22 mouse cellular contexts compared by ENCODE assay signal in genomic region chr9:89219668-89220067, GRCm38 (mm10). TPM values are rescaled to one million over a fixed set of nuclear protein-coding genes. Genes with fewer than 3 reads are reported as not detected.
DNase-seq lines count a peak whose midpoint lies in the region; ATAC-seq and TF ChIP-seq lines count a peak whose summit lies in the region.
"Not testable (repeated sequence)": the region's sequence is repeated elsewhere in the genome, so short reads cannot be mapped to it uniquely, and the experiment has no call there.
"Had no signal": no experiment of that assay in that cellular context is flagged by ENCODE, and none has a peak within 500 bp of the region (broad histone marks: within the 10 kb centered on the region; RNA-seq: fewer than 3 reads in every experiment).

No protein-coding gene starts in this region.

- H3K27me3 ChIP-seq in liver, adult 2 months (ENCODE audit: control insufficient read depth, insufficient read depth, low read length); liver, embryonic 13.5 days; liver, embryonic 14.5 days (ENCODE audit: control insufficient read depth, insufficient read depth, low read length); liver, embryonic 15.5 days; liver, embryonic 16.5 days (ENCODE audit: control insufficient read depth, insufficient read depth, low read depth, low read length); liver, postnatal 0 days (ENCODE audit: insufficient read depth, low read length): not testable (repeated sequence)

- H3K9ac ChIP-seq in liver, adult 2 months (ENCODE audit: low read depth, low read length); liver, embryonic 13.5 days; liver, embryonic 14.5 days (replicated peaks); liver, embryonic 15.5 days; liver, embryonic 16.5 days (ENCODE audit: low read depth, low read length); liver, postnatal 0 days (replicated peaks): not testable (repeated sequence)

- H3K4me3 ChIP-seq in bone marrow macrophage, adult 2 months (ENCODE audit: insufficient read depth, low read length); liver, adult 2 months (ENCODE audit: insufficient read depth, low read depth, low read length); liver, embryonic 13.5 days (replicated peaks); liver, embryonic 14.5 days (ENCODE audit: insufficient read depth in 1 of 2, low read depth in 2 of 2, low read length in 2 of 2); liver, embryonic 15.5 days (replicated peaks); liver, embryonic 16.5 days (ENCODE audit: low read depth, low read length); liver, postnatal 0 days (ENCODE audit: low read depth, low read length); macrophage (ENCODE audit: inconsistent target): not testable (repeated sequence)

- ATAC-seq in liver, embryonic 13.5 days (ENCODE audit: low read depth): 0 out of 2 replicates have a peak, but pooled peaks have one; percentile 34
- 0 out of 2 replicates have a peak, but pooled peaks have one; percentile 28 for ATAC-seq in liver, embryonic 14.5 days (ENCODE audit: insufficient read depth)
- ATAC-seq in liver, embryonic 15.5 days (ENCODE audit: insufficient read depth): 0 out of 2 replicates have a peak, but pooled peaks have one; percentile 22
- peak; percentile 66 for ATAC-seq in liver, embryonic 16.5 days (ENCODE audit: low read depth)
- ATAC-seq in liver, postnatal 0 days: peak; percentile 91

- not testable (repeated sequence) for H3K36me3 ChIP-seq in liver, adult 2 months (ENCODE audit: control insufficient read depth, insufficient read depth, low read length); liver, embryonic 13.5 days; liver, embryonic 14.5 days (replicated peaks; ENCODE audit: control insufficient read depth, insufficient read depth, low read depth); liver, embryonic 15.5 days (replicated peaks); liver, embryonic 16.5 days (ENCODE audit: control insufficient read depth, insufficient read depth); liver, postnatal 0 days (replicated peaks; ENCODE audit: insufficient read depth, low read length); macrophage (ENCODE audit: inconsistent target)

- TF ChIP-seq EP300 in liver, embryonic 14.5 days (IDR thresholded peaks at IDR 0.05; ENCODE audit: low read depth); liver, postnatal 0 days (IDR thresholded peaks at IDR 0.05; ENCODE audit: low read depth): not testable (repeated sequence)

- not testable (repeated sequence) for H3K79me2 ChIP-seq in liver, adult 2 months (ENCODE audit: control insufficient read depth, insufficient read depth, low read length)
- peaks cover 72% of the 10 kb centered on the region; the same call in 1 of the 2 replicates for H3K79me2 ChIP-seq in macrophage (ENCODE audit: inconsistent target)

- WGBS in liver, adult 2 months: 36% methylated on average over 3 of the region's 4 CpGs
- 77% methylated on average over 3 of the region's 4 CpGs for WGBS in liver, embryonic 13.5 days (ENCODE audit: insufficient replicate concordance)
- 70% methylated on average over 3 of the region's 4 CpGs for WGBS in liver, embryonic 14.5 days (ENCODE audit: insufficient replicate concordance)
- WGBS in liver, embryonic 15.5 days (ENCODE audit: insufficient replicate concordance): 65% methylated on average over 3 of the region's 4 CpGs
- WGBS in liver, embryonic 16.5 days (ENCODE audit: insufficient replicate concordance): 83% methylated on average over 3 of the region's 4 CpGs
- WGBS in liver, postnatal 0 days (ENCODE audit: insufficient replicate concordance): 63% methylated on average over 3 of the region's 4 CpGs
- WGBS in macrophage (ENCODE audit: missing documents): no CpG with 5 or more reads among the region's 4 CpGs

- H3K4me2 ChIP-seq in liver, embryonic 13.5 days; liver, embryonic 14.5 days (ENCODE audit: low read depth); liver, embryonic 15.5 days; liver, embryonic 16.5 days (ENCODE audit: low read depth, low read length); liver, postnatal 0 days (ENCODE audit: low read depth, low read length): not testable (repeated sequence)

- H3K9me3 ChIP-seq in liver, embryonic 13.5 days (replicated peaks); liver, embryonic 14.5 days (ENCODE audit: control insufficient read depth, low read length); liver, embryonic 15.5 days (replicated peaks); liver, embryonic 16.5 days (replicated peaks; ENCODE audit: control insufficient read depth, low read length); liver, postnatal 0 days (ENCODE audit: low read length): not testable (repeated sequence)

- H3K4me1 ChIP-seq in bone marrow macrophage, adult 2 months (ENCODE audit: control insufficient read depth, insufficient read depth, low read length): peaks cover 24% of the 10 kb centered on the region
- H3K4me1 ChIP-seq in liver, adult 2 months (ENCODE audit: control insufficient read depth, insufficient read depth, low read length): peaks cover 12% of the 10 kb centered on the region
- not testable (repeated sequence) for H3K4me1 ChIP-seq in liver, embryonic 13.5 days (replicated peaks); liver, embryonic 14.5 days (replicated peaks; ENCODE audit: control insufficient read depth in 2 of 2, insufficient read depth in 2 of 2, low read length in 1 of 2); liver, embryonic 15.5 days (replicated peaks); liver, embryonic 16.5 days (ENCODE audit: control insufficient read depth, low read depth, low read length); liver, postnatal 0 days (ENCODE audit: insufficient read depth)

- not testable (repeated sequence) for TF ChIP-seq CTCF in bone marrow macrophage, adult 2 months (IDR thresholded peaks at IDR 0.05; ENCODE audit: low read depth, low read length); liver, adult 2 months (IDR thresholded peaks at IDR 0.05; ENCODE audit: low read depth, low read length); liver, embryonic 14.5 days (IDR thresholded peaks at IDR 0.05; ENCODE audit: low read depth); liver, postnatal 0 days (IDR thresholded peaks at IDR 0.05; ENCODE audit: low read depth)

- TF ChIP-seq POLR2A in bone marrow macrophage, adult 2 months (IDR thresholded peaks at IDR 0.05; ENCODE audit: borderline replicate concordance, low read depth, low read length); liver, adult 2 months (IDR thresholded peaks at IDR 0.05; ENCODE audit: extremely low read depth, insufficient read depth, low read length): not testable (repeated sequence)

- peak overlapping the region; percentile 34 for H3K27ac ChIP-seq in bone marrow macrophage, adult 2 months (ENCODE audit: insufficient read depth, low read depth, low read length)
- peak overlapping the region; percentile 99 for H3K27ac ChIP-seq in liver, adult 2 months (replicated peaks; ENCODE audit: insufficient read depth, low read depth, low read length)
- not testable (repeated sequence) for H3K27ac ChIP-seq in liver, embryonic 13.5 days; liver, embryonic 14.5 days; liver, embryonic 15.5 days (replicated peaks); liver, embryonic 16.5 days (ENCODE audit: low read length)
- peak overlapping the region; percentile 49; the same call in 1 of the 2 replicates for H3K27ac ChIP-seq in liver, postnatal 0 days (ENCODE audit: low read depth)
- H3K27ac ChIP-seq in macrophage: peak overlapping the region; percentile 92

- peak; percentile 71 for DNase-seq in liver, adult 2 months (ENCODE audit: extremely low read depth, low read depth, low spot score)
- not testable (repeated sequence) for DNase-seq in liver, embryonic 13.5 days; liver, embryonic 14.5 days (ENCODE audit: low read depth in 3 of 3, low spot score in 3 of 3); liver, postnatal 0 days

RNA-seq across cellular contexts. Expression of gene Mthfs, which starts 9.2 kb away (rescaled TPM):
- polyA plus RNA-seq in bone marrow macrophage, adult 2 months (2012; ENCODE audit: insufficient read depth, insufficient read length, missing spikeins): 50.4 and 80.4 TPM in 2 replicates
- total RNA-seq in liver, adult 2 months (2014; rRNA removed): 60.2 and 73.8 TPM in 2 replicates
- polyA plus RNA-seq in liver, adult 2 months (2012; rRNA removed): 33.1 and 33.4 TPM in 2 replicates
- polyA plus RNA-seq in liver, embryonic 13.5 days (2015; fragmentation: Nextera tagmentation; extraction: Ambion mirVana): 14.0 and 15.1 TPM in 2 replicates
- 4.9 and 8.1 TPM in 2 replicates for polyA plus RNA-seq in liver, embryonic 14.5 days (2012; rRNA removed)
- polyA plus RNA-seq in liver, embryonic 14.5 days (2014; fragmentation: Nextera tagmentation; extraction: Ambion mirVana): 11.7 and 13.8 TPM in 2 replicates
- polyA plus RNA-seq in liver, embryonic 15.5 days (2015; fragmentation: Nextera tagmentation; extraction: Ambion mirVana): 14.3 and 16.0 TPM in 2 replicates
- polyA plus RNA-seq in liver, embryonic 16.5 days (2015; fragmentation: Nextera tagmentation; extraction: Ambion mirVana): 15.4 and 17.5 TPM in 2 replicates
- polyA plus RNA-seq in liver, postnatal 0 days (2015; fragmentation: Nextera tagmentation; extraction: Ambion mirVana): 39.6 and 43.6 TPM in 2 replicates
- total RNA-seq in macrophage (2018; cell fraction: chromatin; rRNA removed): 100 to 1,000 TPM; 142 to 807 (median 391) TPM
- total RNA-seq in macrophage (2018; cell fraction: cytosol; rRNA removed): 100 to 1,000 TPM in 13 of 26 experiments, 10 to 100 TPM in 13; 52.2 to 162 (median 102) TPM
- 100 to 1,000 TPM in 25 of 26 experiments, 10 to 100 TPM in 1; 93.0 to 529 (median 240) TPM for total RNA-seq in macrophage (2018; cell fraction: nucleus; rRNA removed)
- 92.9 to 115 TPM (median 109 TPM) in 3 replicates for polyA plus RNA-seq in macrophage (2018)

RNA-seq across cellular contexts. Expression of gene Gm29094, which starts 20.5 kb away (rescaled TPM):
- not detected in 2 replicates for polyA plus RNA-seq in bone marrow macrophage, adult 2 months (2012; ENCODE audit: insufficient read depth, insufficient read length, missing spikeins)
- 0.40 TPM in 1 of 2 replicates, not detected in the other for total RNA-seq in liver, adult 2 months (2014; rRNA removed)
- not detected in 2 replicates for polyA plus RNA-seq in liver, adult 2 months (2012; rRNA removed)
- polyA plus RNA-seq in liver, embryonic 13.5 days (2015; fragmentation: Nextera tagmentation; extraction: Ambion mirVana): not detected in 2 replicates
- polyA plus RNA-seq in liver, embryonic 14.5 days (2012; rRNA removed): not detected in 2 replicates
- polyA plus RNA-seq in liver, embryonic 14.5 days (2014; fragmentation: Nextera tagmentation; extraction: Ambion mirVana): 0.27 TPM in 1 of 2 replicates, not detected in the other
- polyA plus RNA-seq in liver, embryonic 15.5 days (2015; fragmentation: Nextera tagmentation; extraction: Ambion mirVana): 0.45 TPM in 1 of 2 replicates, not detected in the other
- polyA plus RNA-seq in liver, embryonic 16.5 days (2015; fragmentation: Nextera tagmentation; extraction: Ambion mirVana): not detected in 2 replicates
- polyA plus RNA-seq in liver, postnatal 0 days (2015; fragmentation: Nextera tagmentation; extraction: Ambion mirVana): 0.46 and 0.51 TPM in 2 replicates
- 100 to 1,000 TPM in 9 of 26 experiments, 10 to 100 TPM in 16, 1 to 10 TPM in 1; 8.6 to 334 (median 60.8) TPM for total RNA-seq in macrophage (2018; cell fraction: chromatin; rRNA removed)
- total RNA-seq in macrophage (2018; cell fraction: cytosol; rRNA removed): 10 to 100 TPM in 3 of 26 experiments, 1 to 10 TPM in 22, under 1 TPM in 1; 0.95 to 12.5 (median 4.5) TPM
- total RNA-seq in macrophage (2018; cell fraction: nucleus; rRNA removed): 100 to 1,000 TPM in 1 of 26 experiments, 10 to 100 TPM in 24, not detected in 1; 14.1 to 103 (median 44.2) TPM
- polyA plus RNA-seq in macrophage (2018): 1.4 to 5.5 TPM (median 4.3 TPM) in 3 replicates
- total RNA-seq: adrenal gland, adult 18-20 months; adrenal gland, adult 2 months; adrenal gland, adult 8-10 months; adrenal gland, postnatal 10 days; adrenal gland, postnatal 14 days; adrenal gland, postnatal 25 days; adrenal gland, postnatal 36 days; adrenal gland, postnatal 4 days; ES-E14; MEL had no signal
- polyA plus RNA-seq: adrenal gland, adult 2 months; brain, embryonic 14.5 days; C2C12; G1E; Patski had no signal

RNA-seq across cellular contexts. Expression of gene Bcl2a1b, which starts 20.7 kb away (rescaled TPM):
- 6.7 and 8.9 TPM in 2 replicates for polyA plus RNA-seq in bone marrow macrophage, adult 2 months (2012; ENCODE audit: insufficient read depth, insufficient read length, missing spikeins)
- total RNA-seq in liver, adult 2 months (2014; rRNA removed): 1.8 and 3.8 TPM in 2 replicates
- 0.31 and 0.56 TPM in 2 replicates for polyA plus RNA-seq in liver, adult 2 months (2012; rRNA removed)
- 1.2 and 1.6 TPM in 2 replicates for polyA plus RNA-seq in liver, embryonic 13.5 days (2015; fragmentation: Nextera tagmentation; extraction: Ambion mirVana)
- polyA plus RNA-seq in liver, embryonic 14.5 days (2012; rRNA removed): 0.76 and 1.1 TPM in 2 replicates
- 0.94 and 1.4 TPM in 2 replicates for polyA plus RNA-seq in liver, embryonic 14.5 days (2014; fragmentation: Nextera tagmentation; extraction: Ambion mirVana)
- polyA plus RNA-seq in liver, embryonic 15.5 days (2015; fragmentation: Nextera tagmentation; extraction: Ambion mirVana): 0.97 and 1.2 TPM in 2 replicates
- 1.4 and 1.5 TPM in 2 replicates for polyA plus RNA-seq in liver, embryonic 16.5 days (2015; fragmentation: Nextera tagmentation; extraction: Ambion mirVana)
- polyA plus RNA-seq in liver, postnatal 0 days (2015; fragmentation: Nextera tagmentation; extraction: Ambion mirVana): 5.2 and 7.3 TPM in 2 replicates
- 100 to 1,000 TPM in 18 of 26 experiments, 10 to 100 TPM in 8; 25.9 to 575 (median 198) TPM for total RNA-seq in macrophage (2018; cell fraction: chromatin; rRNA removed)
- total RNA-seq in macrophage (2018; cell fraction: cytosol; rRNA removed): 1,000 to 10,000 TPM in 1 of 26 experiments, 100 to 1,000 TPM in 23, 10 to 100 TPM in 2; 67.5 to 1,037 (median 292) TPM
- 100 to 1,000 TPM in 25 of 26 experiments, 10 to 100 TPM in 1; 37.4 to 906 (median 501) TPM for total RNA-seq in macrophage (2018; cell fraction: nucleus; rRNA removed)
- 123 to 347 TPM (median 195 TPM) in 3 replicates for polyA plus RNA-seq in macrophage (2018)
- total RNA-seq: G1E, MEL had no signal
- polyA plus RNA-seq: C2C12, G1E, Patski had no signal

Comparison
In these comparisons a context has a peak if more than half of its experiments do, and no peak if none do; other contexts are left out.
1. ATAC-seq: peak in every context shown above with its lines; median percentile 91 in liver, postnatal 0 days; 66 in liver, embryonic 16.5 days; 34 in liver, embryonic 13.5 days; 28 in liver, embryonic 14.5 days; 22 in liver, embryonic 15.5 days.
2. RNA of gene Bcl2a1b, which starts 20.7 kb away (polyA plus RNA-seq): 123 to 347 TPM in macrophage; 5.2 to 7.3 TPM in liver, postnatal 0 days, 6.7 to 8.9 TPM in bone marrow macrophage, adult 2 months, 1.4 to 1.5 TPM in liver, embryonic 16.5 days, 0.97 to 1.2 TPM in liver, embryonic 15.5 days, 1.2 to 1.6 TPM in liver, embryonic 13.5 days, 0.76 to 1.4 TPM in liver, embryonic 14.5 days and 0.31 to 0.56 TPM in liver, adult 2 months; every median in the first group is over 10 times any median in the second.